Mouse (Mus musculus): ENCODE data around the gene Zfyve9. TPM values are rescaled to one million over a fixed set of nuclear protein-coding genes. Genes with fewer than 3 reads are reported as not detected.

The Zfyve9 gene
- polyA plus RNA-seq (2015; fragmentation: Illumina TruSeq; extraction: RNeasy Lipid Tissue Mini Kit (QIAGEN cat#74804); ENCODE audit: insufficient read depth, low replicate concordance) = 6.8 TPM

GRCm38 (mm10) chr4:108780057-108780863 is at the start of gene Zfyve9:
Zfyve9 (minus strand) TSS chr4:108780798.

GRCm38 (mm10) chr4:108719349-108719748 is 61.2 kb downstream of the Zfyve9 start, which contains the start of gene 3110021N24Rik:
3110021N24Rik (plus strand) TSS chr4:108719649.

GRCm38 (mm10) chr4:108619587-108620341 is 160.8 kb downstream of the Zfyve9 start, which contains the start of gene Cc2d1b:
Cc2d1b (plus strand) TSS chr4:108619940.

Other genes starting within 250 kb of the Zfyve9 start
- 55.9 TPM for gene Prpf38a, start 201.5 kb downstream of the Zfyve9 start, polyA plus RNA-seq (2015; fragmentation: Illumina TruSeq; extraction: RNeasy Lipid Tissue Mini Kit (QIAGEN cat#74804); ENCODE audit: insufficient read depth, low replicate concordance)
- gene Orc1, start 201.4 kb downstream of the Zfyve9 start, polyA plus RNA-seq (2015; fragmentation: Illumina TruSeq; extraction: RNeasy Lipid Tissue Mini Kit (QIAGEN cat#74804); ENCODE audit: insufficient read depth, low replicate concordance) = 2.2 TPM
- 73.8 TPM for gene Cc2d1b, start 160.9 kb downstream of the Zfyve9 start, polyA plus RNA-seq (2015; fragmentation: Illumina TruSeq; extraction: RNeasy Lipid Tissue Mini Kit (QIAGEN cat#74804); ENCODE audit: insufficient read depth, low replicate concordance)
- gene 3110021N24Rik, start 61.1 kb downstream of the Zfyve9 start, polyA plus RNA-seq (2015; fragmentation: Illumina TruSeq; extraction: RNeasy Lipid Tissue Mini Kit (QIAGEN cat#74804); ENCODE audit: insufficient read depth, low replicate concordance) = not detected
- gene Btf3l4, start 52.8 kb upstream of the Zfyve9 start, polyA plus RNA-seq (2015; fragmentation: Illumina TruSeq; extraction: RNeasy Lipid Tissue Mini Kit (QIAGEN cat#74804); ENCODE audit: insufficient read depth, low replicate concordance) = 136 TPM
- gene Txndc12, start 53.8 kb upstream of the Zfyve9 start, polyA plus RNA-seq (2015; fragmentation: Illumina TruSeq; extraction: RNeasy Lipid Tissue Mini Kit (QIAGEN cat#74804); ENCODE audit: insufficient read depth, low replicate concordance) = 39.9 TPM
- gene Kti12, start 67.0 kb upstream of the Zfyve9 start, polyA plus RNA-seq (2015; fragmentation: Illumina TruSeq; extraction: RNeasy Lipid Tissue Mini Kit (QIAGEN cat#74804); ENCODE audit: insufficient read depth, low replicate concordance) = 24.8 TPM
- not detected for gene A730015C16Rik, start 67.8 kb upstream of the Zfyve9 start, polyA plus RNA-seq (2015; fragmentation: Illumina TruSeq; extraction: RNeasy Lipid Tissue Mini Kit (QIAGEN cat#74804); ENCODE audit: insufficient read depth, low replicate concordance)
- gene Rab3b, start 98.3 kb upstream of the Zfyve9 start, polyA plus RNA-seq (2015; fragmentation: Illumina TruSeq; extraction: RNeasy Lipid Tissue Mini Kit (QIAGEN cat#74804); ENCODE audit: insufficient read depth, low replicate concordance) = 0.17 TPM
- 212 TPM for gene Nrd1, start 219.9 kb upstream of the Zfyve9 start, polyA plus RNA-seq (2015; fragmentation: Illumina TruSeq; extraction: RNeasy Lipid Tissue Mini Kit (QIAGEN cat#74804); ENCODE audit: insufficient read depth, low replicate concordance)

Measured in spleen, adult 10 weeks (tissue).